Mouse (Mus musculus) limb, embryonic 15.5 days (tissue): ENCODE measurements around the gene Sumo2. TPM values are rescaled to one million over a fixed set of nuclear protein-coding genes. Genes with fewer than 3 reads are reported as not detected.
A peak's percentile ranks its signal among the peaks of the same experiment; 100 is the strongest.

Experiments
- ATAC-seq: fragments of 200-750 bp; cut with Nextera tagmentation; 2 replicates; pipeline ENCODE4 v1.8.0; 2017; ENCODE audit warnings: low read depth, moderate TSS enrichment; ENCODE audit not compliant: insufficient number of reproducible peaks, low FRiP score, low TSS enrichment
- H3K27ac ChIP-seq: fragments of 300-500 bp; sonication (generic); 2 replicates; pipeline ENCODE4 v1.5.1; 2015; ENCODE audit warnings: moderate library complexity, mild to moderate bottlenecking, inconsistent platforms
- H3K27me3 ChIP-seq: fragments of 300-500 bp; sonication (generic); 2 replicates; pipeline ENCODE4 v1.6.1; 2015; ENCODE audit warnings: inconsistent platforms
- H3K36me3 ChIP-seq: fragments of 300-500 bp; sonication (generic); 2 replicates; pipeline ENCODE4 v1.6.1; 2015; ENCODE audit warnings: inconsistent platforms
- H3K4me1 ChIP-seq: fragments of 300-500 bp; sonication (generic); 2 replicates; pipeline ENCODE4 v1.6.1; 2015; ENCODE audit warnings: inconsistent platforms
- H3K4me2 ChIP-seq: fragments of 300-500 bp; sonication (generic); 2 replicates; pipeline ENCODE4 v1.6.1; 2015; ENCODE audit warnings: mild to moderate bottlenecking, inconsistent platforms
- H3K4me3 ChIP-seq: fragments of 300-500 bp; sonication (generic); 2 replicates; pipeline ENCODE4 v1.5.1; 2015; ENCODE audit warnings: mild to moderate bottlenecking, inconsistent platforms
- H3K9ac ChIP-seq: fragments of 300-500 bp; sonication (generic); 2 replicates; pipeline ENCODE4 v1.6.1; 2015; ENCODE audit warnings: inconsistent platforms
- H3K9me3 ChIP-seq: fragments of 300-500 bp; sonication (generic); 2 replicates; pipeline ENCODE4 v1.6.1; 2016; ENCODE audit warnings: inconsistent platforms
- WGBS: fragments of 180-500 bp; shearing (Covaris S2); methylation state at CpG from one replicate; pipeline ENCODE4 v1.1.7; 2015; 5-methylcytosine and 5-hydroxymethylcytosine counted together
- polyA plus RNA-seq: library from polyadenylated mRNA; unstranded; fragments of >200 nt; fragmentation: Nextera tagmentation; extraction: Ambion mirVana; gene quantifications from 2 replicates; pipeline ENCODE4 v1.2.1, GENCODE M21; 2015

Sumo2 gene
- polyA plus RNA-seq, result 765 and 837 TPM in 2 replicates

- Histone ChIP-seq H3K27me3 (no peaks in the 10 kb centered on the region), H3K4me1 (peaks cover 12% of the 10 kb centered on the region), H3K9me3 (no peaks in the 10 kb centered on the region), H3K9ac (peak within 1 kb of the TSS; percentile 97), H3K4me3 (peak within 1 kb of the TSS; percentile 61), H3K36me3 (peaks cover 28% of the 10 kb centered on the region), H3K27ac (peak within 1 kb of the TSS; percentile 100), H3K4me2 (peak within 1 kb of the TSS; percentile 55)
- peak; percentile 85 for ATAC-seq
- 2% methylated on average over 55 of the region's 70 CpGs for WGBS
Observed at GRCm38 (mm10) chr11:115536038-115536681, at the start of gene Sumo2. Sumo2 (minus strand) TSS chr11:115536276.

- Histone ChIP-seq H3K4me3 (no peak overlapping the region), H3K4me1 (no peaks in the 10 kb centered on the region), H3K27ac (no peak overlapping the region; the same call in 1 of the 2 replicates), H3K9me3 (no peaks in the 10 kb centered on the region), H3K9ac (no peak overlapping the region), H3K36me3 (peaks cover 95% of the 10 kb centered on the region), H3K4me2 (no peak overlapping the region), H3K27me3 (no peaks in the 10 kb centered on the region)
- no peak for ATAC-seq
- WGBS, result 91% methylated on average over 7 of the region's 7 CpGs
Observed at GRCm38 (mm10) chr11:115585573-115586100, 49.6 kb upstream of the Sumo2 start.

GRCm38 (mm10) chr11:115584376-115585073 lies 48.4 kb upstream of the Sumo2 start:
- Histone ChIP-seq H3K27ac (no peak overlapping the region; the same call in 1 of the 2 replicates), H3K4me1 (no peaks in the 10 kb centered on the region), H3K27me3 (no peaks in the 10 kb centered on the region), H3K4me3 (no peak overlapping the region), H3K9me3 (no peaks in the 10 kb centered on the region), H3K4me2 (no peak overlapping the region), H3K36me3 (peaks cover 92% of the 10 kb centered on the region), H3K9ac (no peak overlapping the region)
- 85% methylated on average over 10 of the region's 10 CpGs for WGBS
- ATAC-seq, result no peak

GRCm38 (mm10) chr11:115582913-115583606 lies 47.0 kb upstream of the Sumo2 start:
- no peak overlapping the region for H3K27ac ChIP-seq
- no peaks in the 10 kb centered on the region for H3K4me1 ChIP-seq
- H3K36me3 ChIP-seq, result peaks cover 96% of the 10 kb centered on the region
- H3K4me3 ChIP-seq, result no peak overlapping the region
- no peak overlapping the region for H3K4me2 ChIP-seq
- WGBS, result 80% methylated on average over 10 of the region's 10 CpGs
- no peaks in the 10 kb centered on the region for H3K27me3 ChIP-seq
- H3K9me3 ChIP-seq, result no peaks in the 10 kb centered on the region
- no peak overlapping the region for H3K9ac ChIP-seq
- ATAC-seq, result no peak

GRCm38 (mm10) chr11:115579080-115579479 lies 43.0 kb upstream of the Sumo2 start:
- ATAC-seq, result no peak
- H3K27ac ChIP-seq, result no peak overlapping the region
- no peak overlapping the region for H3K4me3 ChIP-seq
- no peaks in the 10 kb centered on the region for H3K27me3 ChIP-seq
- no peak overlapping the region for H3K9ac ChIP-seq
- no peak overlapping the region for H3K4me2 ChIP-seq
- H3K36me3 ChIP-seq, result peaks cover 68% of the 10 kb centered on the region
- H3K9me3 ChIP-seq, result no peaks in the 10 kb centered on the region
- no peaks in the 10 kb centered on the region for H3K4me1 ChIP-seq

- no peaks in the 10 kb centered on the region for H3K27me3 ChIP-seq
- H3K4me3 ChIP-seq, result peak overlapping the region; percentile 74
- peaks cover 42% of the 10 kb centered on the region for H3K36me3 ChIP-seq
- peaks cover 14% of the 10 kb centered on the region for H3K4me1 ChIP-seq
- ATAC-seq, result no peak
- H3K9me3 ChIP-seq, result no peaks in the 10 kb centered on the region
- 15% methylated on average over 7 of the region's 7 CpGs for WGBS
- H3K4me2 ChIP-seq, result peak overlapping the region; percentile 67
- H3K27ac ChIP-seq, result no peak overlapping the region
- peak overlapping the region; percentile 62 for H3K9ac ChIP-seq
Observed at GRCm38 (mm10) chr11:115564961-115565360, 28.9 kb upstream of the Sumo2 start.

GRCm38 (mm10) chr11:115564064-115564809 lies 28.2 kb upstream of the Sumo2 start, which contains the start of gene Nup85:
Nup85 (plus strand) TSS chr11:115564434.
- Histone ChIP-seq H3K4me1 (peaks cover 14% of the 10 kb centered on the region), H3K27ac (peak within 1 kb of the TSS; percentile 71), H3K9ac (peak within 1 kb of the TSS; percentile 62), H3K4me2 (peak within 1 kb of the TSS; percentile 67), H3K4me3 (peak within 1 kb of the TSS; percentile 74), H3K36me3 (peaks cover 35% of the 10 kb centered on the region), H3K27me3 (no peaks in the 10 kb centered on the region), H3K9me3 (no peaks in the 10 kb centered on the region)
- 0% methylated on average over 42 of the region's 42 CpGs for WGBS
- ATAC-seq, result peak; percentile 88

GRCm38 (mm10) chr11:115563406-115563805 lies 27.3 kb upstream of the Sumo2 start:
- H3K36me3 ChIP-seq, result peaks cover 27% of the 10 kb centered on the region
- peak overlapping the region; percentile 67 for H3K4me2 ChIP-seq
- peak overlapping the region; percentile 71 for H3K27ac ChIP-seq
- H3K4me3 ChIP-seq, result peak overlapping the region; percentile 74
- peaks cover 14% of the 10 kb centered on the region for H3K4me1 ChIP-seq
- WGBS, result 41% methylated on average over 4 of the region's 4 CpGs
- ATAC-seq, result no peak; the same call in 1 of the 2 replicates
- no peaks in the 10 kb centered on the region for H3K27me3 ChIP-seq
- H3K9ac ChIP-seq, result no peak overlapping the region
- no peaks in the 10 kb centered on the region for H3K9me3 ChIP-seq

- no peak overlapping the region for H3K4me3 ChIP-seq
- H3K27ac ChIP-seq, result no peak overlapping the region
- no peaks in the 10 kb centered on the region for H3K9me3 ChIP-seq
- no peaks in the 10 kb centered on the region for H3K36me3 ChIP-seq
- no peak for ATAC-seq
- no peaks in the 10 kb centered on the region for H3K27me3 ChIP-seq
- H3K9ac ChIP-seq, result no peak overlapping the region
- H3K4me1 ChIP-seq, result no peaks in the 10 kb centered on the region
- WGBS, result 76% methylated on average over 17 of the region's 17 CpGs
- H3K4me2 ChIP-seq, result no peak overlapping the region
Observed at GRCm38 (mm10) chr11:115555717-115556116, 19.6 kb upstream of the Sumo2 start.

GRCm38 (mm10) chr11:115552783-115553182 lies 16.7 kb upstream of the Sumo2 start:
- H3K36me3 ChIP-seq, result no peaks in the 10 kb centered on the region
- no peak overlapping the region for H3K9ac ChIP-seq
- no peak overlapping the region for H3K27ac ChIP-seq
- no peaks in the 10 kb centered on the region for H3K4me1 ChIP-seq
- WGBS, result 56% methylated on average over 4 of the region's 4 CpGs
- no peak overlapping the region for H3K4me3 ChIP-seq
- no peaks in the 10 kb centered on the region for H3K27me3 ChIP-seq
- H3K4me2 ChIP-seq, result no peak overlapping the region
- no peaks in the 10 kb centered on the region for H3K9me3 ChIP-seq
- ATAC-seq, result no peak

GRCm38 (mm10) chr11:115543571-115543970 lies 7.5 kb upstream of the Sumo2 start:
- Histone ChIP-seq H3K27me3 (peaks cover 4% of the 10 kb centered on the region; the same call in 1 of the 2 replicates), H3K4me2 (no peak overlapping the region), H3K9me3 (no peaks in the 10 kb centered on the region), H3K36me3 (no peaks in the 10 kb centered on the region), H3K27ac (no peak overlapping the region), H3K4me1 (no peaks in the 10 kb centered on the region), H3K9ac (no peak overlapping the region), H3K4me3 (no peak overlapping the region)
- no peak for ATAC-seq
- 62% methylated on average over 4 of the region's 4 CpGs for WGBS
